Comparison of ENCODE assay signal across 10 mouse cellular contexts in genomic region chr10:64861439-64861838, GRCm38 (mm10).
DNase-seq lines count a peak whose midpoint lies in the region; ATAC-seq and TF ChIP-seq lines count a peak whose summit lies in the region.
"Had no signal": no experiment of that assay in that cellular context is flagged by ENCODE, and none has a peak within 500 bp of the region (broad histone marks: within the 10 kb centered on the region; RNA-seq: fewer than 3 reads in every experiment).

No protein-coding gene starts in this region.

- H3K9ac ChIP-seq in embryonic facial prominence, embryonic 11.5 days (replicated peaks; ENCODE audit: low read length): no peak overlapping the region
- H3K9ac ChIP-seq in midbrain, embryonic 16.5 days (ENCODE audit: low read depth, low read length): no peak overlapping the region

- in situ Hi-C loops in Patski (cut with MboI; ENCODE audit: low pct_unique_long_range_greater_than_20kb): no loop called here

- peak; percentile 63 for TF ChIP-seq CTCF in Patski (IDR thresholded peaks at IDR 0.05)

- no peaks in the 10 kb centered on the region for H3K4me1 ChIP-seq in embryonic facial prominence, embryonic 11.5 days (ENCODE audit: control insufficient read depth, insufficient read depth, low read length)
- H3K4me1 ChIP-seq in embryonic facial prominence, embryonic 10.5 days: no peaks in the 10 kb centered on the region
- no peaks in the 10 kb centered on the region for H3K4me1 ChIP-seq in midbrain, embryonic 16.5 days (ENCODE audit: control insufficient read depth, insufficient read depth, low read length)

- H3K27ac ChIP-seq in embryonic facial prominence, embryonic 11.5 days (replicated peaks; ENCODE audit: low read depth, low read length): no peak overlapping the region
- no peak overlapping the region for H3K27ac ChIP-seq in embryonic facial prominence, embryonic 10.5 days (replicated peaks)
- H3K27ac ChIP-seq in midbrain, embryonic 16.5 days (ENCODE audit: low read length): no peak overlapping the region

- H3K9me3 ChIP-seq in embryonic facial prominence, embryonic 11.5 days (replicated peaks; ENCODE audit: control insufficient read depth, low read length): no peaks in the 10 kb centered on the region
- H3K9me3 ChIP-seq in embryonic facial prominence, embryonic 10.5 days: no peaks in the 10 kb centered on the region
- H3K9me3 ChIP-seq in midbrain, embryonic 16.5 days (replicated peaks; ENCODE audit: control insufficient read depth, low read length, poor library complexity, severe bottlenecking): no peaks in the 10 kb centered on the region

- POLR2A ChIA-PET in Patski (lab: Charles Lee): no interaction called here

- H3K4me2 ChIP-seq in embryonic facial prominence, embryonic 11.5 days (ENCODE audit: low read depth, low read length): no peak overlapping the region
- no peak overlapping the region for H3K4me2 ChIP-seq in midbrain, embryonic 16.5 days (ENCODE audit: low read length)

- H3K4me3 ChIP-seq in embryonic facial prominence, embryonic 11.5 days (ENCODE audit: low read depth, low read length): no peak overlapping the region
- H3K4me3 ChIP-seq in embryonic facial prominence, embryonic 10.5 days: no peak overlapping the region
- H3K4me3 ChIP-seq in midbrain, embryonic 16.5 days (ENCODE audit: low read depth, low read length): no peak overlapping the region

- H3K36me3 ChIP-seq in embryonic facial prominence, embryonic 11.5 days (replicated peaks; ENCODE audit: control insufficient read depth, insufficient read depth, low read depth, low read length): no peaks in the 10 kb centered on the region
- no peaks in the 10 kb centered on the region for H3K36me3 ChIP-seq in embryonic facial prominence, embryonic 10.5 days (replicated peaks)
- H3K36me3 ChIP-seq in midbrain, embryonic 16.5 days (ENCODE audit: control insufficient read depth, insufficient read depth, low read length): no peaks in the 10 kb centered on the region

- CTCF ChIA-PET in Patski (lab: Charles Lee): interaction anchor here (1.3 to 1.4 kb wide), 2 partner anchors 12 to 16 kb away, joined by 3 to 6 read pairs; no protein-coding TSS in a partner anchor

- WGBS in embryonic facial prominence, embryonic 11.5 days: 76% methylated on average over 2 of the region's 2 CpGs
- WGBS in embryonic facial prominence, embryonic 10.5 days: 86% methylated on average over 2 of the region's 2 CpGs
- WGBS in midbrain, embryonic 16.5 days: 86% methylated on average over 2 of the region's 2 CpGs

- peak; percentile 1 for DNase-seq in embryonic facial prominence, embryonic 11.5 days (ENCODE audit: low spot score)
- DNase-seq in embryonic facial prominence, embryonic 10.5 days (ENCODE audit: low spot score): no peak
- DNase-seq in left cerebral cortex, adult 18-20 months (ENCODE audit: low spot score in 2 of 2): peak; percentile 2 to 9
- no peak for DNase-seq in left cerebral cortex, adult 8-10 months (ENCODE audit: low spot score in 2 of 2)
- no peak for DNase-seq in Patski (ENCODE audit: low read depth, low spot score)
- DNase-seq in kidney, postnatal 10 days: peak; percentile 38
- DNase-seq: lung, adult 2 months; right cerebral cortex, postnatal 25 days had no signal

- ATAC-seq in embryonic facial prominence, embryonic 11.5 days (replicated peaks; ENCODE audit: insufficient number of reproducible peaks, low FRiP score, low TSS enrichment, low read depth): no peak
- peak; percentile 84 for ATAC-seq in Patski
- ATAC-seq in midbrain, embryonic 16.5 days: no peak
- no peak for ATAC-seq in granulocyte monocyte progenitor cell, adult 5-6 weeks (replicated peaks; ENCODE audit: poor library complexity, severe bottlenecking)

- no peaks in the 10 kb centered on the region for H3K27me3 ChIP-seq in embryonic facial prominence, embryonic 11.5 days (ENCODE audit: control insufficient read depth, insufficient read depth, low read length)
- H3K27me3 ChIP-seq in embryonic facial prominence, embryonic 10.5 days (replicated peaks; ENCODE audit: low read depth, poor library complexity, severe bottlenecking): no peaks in the 10 kb centered on the region
- H3K27me3 ChIP-seq in Patski: no peaks in the 10 kb centered on the region
- H3K27me3 ChIP-seq in midbrain, embryonic 16.5 days (ENCODE audit: control insufficient read depth, insufficient read depth, low read depth, low read length): no peaks in the 10 kb centered on the region

Comparison
In these comparisons a context has a peak if more than half of its experiments do, and no peak if none do; other contexts are left out.
1. DNase-seq: peak in embryonic facial prominence, embryonic 11.5 days (single experiment), left cerebral cortex, adult 18-20 months (2 of 2) and kidney, postnatal 10 days (single experiment); none in embryonic facial prominence, embryonic 10.5 days (single experiment), left cerebral cortex, adult 8-10 months (0 of 2) and Patski (single experiment).